Mouse (Mus musculus): Measurements from ENCODE around the gene Lhx2.

The Lhx2 gene

DNA sequence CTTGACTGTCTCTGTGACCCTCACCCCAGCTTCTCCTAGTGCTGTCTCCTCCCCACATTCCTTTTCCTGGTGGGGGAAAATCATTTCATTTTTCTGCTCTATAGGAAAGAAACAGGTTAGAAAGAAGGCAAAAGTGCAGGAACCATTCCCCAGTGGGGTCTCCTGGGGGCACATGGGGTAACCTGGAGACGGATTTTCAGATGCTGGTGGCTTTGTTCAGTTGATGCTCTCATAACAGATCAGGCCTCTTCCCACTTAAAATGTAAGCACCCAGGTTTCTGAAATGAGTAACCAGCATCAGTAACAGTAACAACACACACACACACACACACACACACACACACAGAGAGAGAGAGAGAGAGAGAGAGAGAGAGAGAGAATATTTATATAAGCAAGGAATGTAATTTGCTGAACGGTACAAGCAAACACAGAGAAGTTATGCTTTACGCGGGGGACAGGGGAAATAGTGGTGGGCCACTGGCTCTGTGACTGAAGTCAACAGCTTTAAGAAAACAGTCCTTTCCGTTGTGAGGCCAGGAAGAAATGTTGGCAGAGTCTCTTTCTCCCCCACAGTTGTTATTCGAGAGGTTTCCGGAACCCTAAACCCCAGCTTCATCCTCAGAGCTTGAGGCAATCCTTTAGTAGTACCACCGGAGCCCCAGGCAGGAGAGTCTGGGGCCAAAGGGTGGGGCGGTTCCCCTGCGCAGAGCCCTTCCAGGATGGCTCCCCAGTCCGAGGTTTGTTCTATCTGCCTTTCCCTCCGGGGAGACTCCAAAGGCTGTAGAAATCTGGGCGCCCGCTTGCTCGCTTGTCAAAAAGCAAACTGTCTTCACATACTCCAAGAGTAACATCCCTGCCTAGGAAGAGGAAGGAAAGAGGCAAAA lies 8.0 kb downstream of the Lhx2 start:
- DNase-seq (ENCODE audit: low read depth, low spot score): peak; percentile 42

DNA sequence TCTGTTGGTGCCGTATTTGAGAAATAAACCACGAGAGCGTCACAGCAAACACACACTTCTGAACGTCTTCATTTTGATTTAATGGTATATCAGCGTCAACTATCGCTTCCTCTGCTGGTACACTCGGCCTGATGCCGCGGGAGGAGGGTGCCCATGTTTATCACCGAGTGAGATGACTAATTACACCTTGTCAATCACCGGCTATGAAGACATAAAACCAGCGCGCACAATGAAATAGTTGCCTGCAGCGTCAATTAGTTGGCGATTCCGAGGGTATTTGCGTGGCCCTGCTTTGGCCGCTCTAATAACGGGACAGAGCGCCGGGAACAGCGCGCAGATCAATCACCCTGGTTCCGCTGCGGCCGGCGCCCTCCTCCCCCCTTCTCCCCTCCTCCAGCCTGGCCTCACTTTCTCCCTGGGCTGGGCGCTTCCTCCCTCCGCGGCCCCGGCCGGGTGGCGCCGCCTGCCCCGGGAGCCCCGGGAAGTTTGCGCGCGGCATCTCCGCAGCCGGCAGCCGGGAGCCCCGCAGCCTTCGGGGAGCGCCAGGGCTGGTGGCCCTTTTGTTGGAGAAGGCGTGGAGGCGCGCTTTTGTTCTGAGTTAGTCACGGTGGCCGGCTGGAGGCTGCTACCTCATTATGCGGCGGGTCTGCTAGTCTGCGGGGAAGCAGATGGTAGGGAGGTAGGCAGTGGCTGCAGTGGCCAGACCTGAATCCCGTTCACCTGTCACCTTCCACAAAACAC lies 8.9 kb downstream of the Lhx2 start:
- DNase-seq (ENCODE audit: low read depth, low spot score): peak; percentile 58

DNA sequence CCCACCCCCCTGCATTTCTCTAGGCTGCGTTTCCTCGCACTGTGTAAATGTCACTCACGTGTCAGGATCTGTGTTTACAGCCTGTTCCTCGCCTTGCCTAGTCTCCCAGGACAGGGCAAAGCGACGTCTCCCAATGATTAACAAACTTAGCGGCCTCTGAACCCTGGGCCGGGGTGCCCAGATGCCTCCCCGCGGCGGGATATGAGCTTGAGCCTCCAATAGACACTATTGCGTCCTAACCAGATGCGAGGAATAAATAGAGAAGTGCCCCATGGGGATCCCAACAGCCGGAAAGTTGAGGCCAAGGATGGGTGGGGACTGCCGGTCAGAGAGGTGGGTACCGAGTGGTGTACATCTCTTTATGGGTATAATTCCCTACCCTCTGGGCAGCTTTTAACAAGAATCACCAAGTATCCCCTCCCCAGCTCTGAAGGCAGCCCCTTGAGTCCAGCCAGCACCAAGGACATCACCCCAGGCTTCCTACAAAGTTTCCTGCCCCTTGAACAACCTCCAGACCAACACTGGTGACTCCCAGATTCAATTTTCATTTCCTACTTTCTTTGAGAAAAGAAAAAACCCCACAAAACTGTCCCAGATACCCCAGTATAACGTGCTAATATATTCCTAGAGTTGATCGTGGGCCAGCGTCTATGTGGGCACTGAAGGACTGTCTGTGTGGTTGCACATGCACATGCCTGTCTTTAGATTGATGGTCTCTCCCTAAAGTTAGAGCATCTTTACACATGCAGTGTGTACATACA lies 9.8 kb downstream of the Lhx2 start:
- no peak for DNase-seq (ENCODE audit: low read depth, low spot score)

- DNase-seq (ENCODE audit: low read depth, low spot score): no peak
These were observed 10.6 kb downstream of the Lhx2 start for GRCm38 (mm10) chr2:38349447-38350350.

- no peak for DNase-seq (ENCODE audit: low read depth, low spot score)
These were observed 11.3 kb downstream of the Lhx2 start for GRCm38 (mm10) chr2:38350386-38350785.

- peak; percentile 92 for DNase-seq (ENCODE audit: low read depth, low spot score)
These were observed 11.7 kb downstream of the Lhx2 start for GRCm38 (mm10) chr2:38350796-38351195.

DNA sequence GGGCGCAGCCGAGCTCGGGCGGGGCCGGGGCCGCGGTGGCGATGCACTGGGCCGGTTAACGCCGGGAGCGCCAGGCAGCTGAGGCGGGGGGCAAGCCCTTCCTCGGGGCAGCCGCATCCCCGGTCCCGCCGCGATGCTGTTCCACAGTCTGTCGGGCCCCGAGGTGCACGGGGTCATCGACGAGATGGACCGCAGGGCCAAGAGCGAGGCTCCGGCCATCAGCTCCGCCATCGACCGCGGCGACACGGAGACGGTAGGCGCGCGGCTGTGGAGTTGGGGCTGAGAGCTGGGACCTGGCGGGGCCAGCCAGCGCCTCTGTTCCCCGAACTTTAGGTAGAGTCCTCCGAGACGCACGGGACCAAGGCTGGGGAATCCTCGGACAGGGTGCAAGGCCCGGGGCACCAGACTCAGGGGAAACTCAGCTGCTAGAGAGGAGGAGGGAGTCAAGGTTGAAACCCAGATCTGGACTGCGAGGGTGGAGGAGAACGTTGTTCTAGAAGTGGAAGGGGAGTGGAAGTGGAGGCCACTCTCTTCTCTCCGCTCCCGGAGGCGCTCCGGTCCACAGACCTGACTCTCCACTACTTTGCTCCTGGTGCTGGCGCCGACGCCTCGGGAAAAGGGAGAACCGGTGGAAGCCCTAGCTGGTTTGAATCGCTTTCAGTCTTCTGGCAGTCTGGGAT lies 12.7 kb downstream of the Lhx2 start:
- DNase-seq (ENCODE audit: low read depth, low spot score): peak; percentile 41

DNA sequence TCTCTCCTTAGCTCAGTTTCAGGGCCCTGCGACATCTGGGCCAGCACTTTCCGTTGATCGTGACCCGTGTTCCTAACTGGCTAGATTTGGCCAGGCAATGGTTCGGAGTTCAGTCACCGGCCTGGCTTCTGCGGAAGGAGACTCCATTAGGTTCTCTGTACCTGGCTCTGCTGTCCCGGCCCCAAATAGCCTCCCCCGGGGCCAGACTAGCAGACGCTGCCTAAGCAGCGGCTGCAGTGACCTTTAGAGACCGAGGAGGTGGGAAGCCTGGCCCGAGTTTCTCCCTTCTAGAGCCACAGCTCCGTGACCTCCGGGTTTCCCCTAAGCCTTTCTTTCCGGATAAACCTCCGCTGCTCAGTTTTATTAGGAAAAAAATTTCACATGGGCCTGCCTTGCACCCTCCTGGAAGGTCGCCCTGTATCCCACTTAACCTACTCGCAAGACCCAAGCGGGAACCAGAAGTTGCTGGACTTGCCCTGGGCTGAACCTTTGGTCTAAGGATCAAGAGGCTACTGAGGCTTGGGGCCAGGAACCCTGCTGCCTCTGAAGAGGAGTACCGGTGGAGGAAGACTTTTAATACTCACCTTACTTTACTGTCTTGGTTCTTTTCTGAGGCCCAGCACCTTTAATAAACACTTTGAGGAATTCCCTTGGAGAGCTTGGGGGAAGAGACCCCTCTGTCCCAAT lies 13.4 kb downstream of the Lhx2 start:
- no peak for DNase-seq (ENCODE audit: low read depth, low spot score)

DNA sequence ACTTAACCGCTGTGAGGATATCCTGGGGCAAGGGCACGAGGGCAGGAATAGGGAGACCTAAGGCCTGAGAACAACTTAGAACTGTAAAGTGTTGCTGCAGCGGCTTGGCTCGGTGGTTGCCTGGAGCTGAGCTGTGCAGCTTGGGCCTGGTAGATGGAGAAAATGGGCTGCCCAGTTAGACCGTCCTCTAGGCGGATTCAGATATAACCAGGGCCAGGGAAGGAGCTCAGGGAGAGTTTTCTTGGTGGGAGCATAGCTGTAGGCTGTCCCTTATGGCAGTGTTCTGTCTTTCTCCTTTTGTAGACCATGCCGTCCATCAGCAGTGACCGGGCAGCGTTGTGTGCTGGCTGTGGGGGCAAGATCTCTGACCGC lies 13.9 kb downstream of the Lhx2 start:
- no peak for DNase-seq (ENCODE audit: low read depth, low spot score)

DNA sequence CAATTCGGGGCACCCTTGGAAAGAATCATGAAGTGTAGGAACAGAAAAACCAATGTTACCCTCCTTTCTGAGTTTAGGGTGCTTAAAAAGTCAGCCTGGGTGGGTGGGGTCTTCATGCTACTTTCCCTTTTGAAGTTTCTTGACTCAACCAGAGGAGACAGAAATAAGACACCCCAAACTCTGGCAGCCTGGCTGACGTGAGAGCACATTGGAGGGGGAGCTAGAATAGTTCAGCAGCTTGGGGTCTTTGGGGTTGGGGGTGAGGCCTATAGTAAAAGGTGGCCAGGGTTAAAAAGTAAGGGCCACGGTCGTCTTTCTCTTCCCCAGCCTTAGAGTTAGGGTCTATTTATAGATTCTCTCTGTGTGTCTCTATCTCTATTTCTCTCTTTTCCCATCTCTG lies 14.6 kb downstream of the Lhx2 start:
- DNase-seq (ENCODE audit: low read depth, low spot score): no peak

- DNase-seq (ENCODE audit: low read depth, low spot score): peak; percentile 27
These were observed 15.2 kb downstream of the Lhx2 start for GRCm38 (mm10) chr2:38354179-38354716.

DNA sequence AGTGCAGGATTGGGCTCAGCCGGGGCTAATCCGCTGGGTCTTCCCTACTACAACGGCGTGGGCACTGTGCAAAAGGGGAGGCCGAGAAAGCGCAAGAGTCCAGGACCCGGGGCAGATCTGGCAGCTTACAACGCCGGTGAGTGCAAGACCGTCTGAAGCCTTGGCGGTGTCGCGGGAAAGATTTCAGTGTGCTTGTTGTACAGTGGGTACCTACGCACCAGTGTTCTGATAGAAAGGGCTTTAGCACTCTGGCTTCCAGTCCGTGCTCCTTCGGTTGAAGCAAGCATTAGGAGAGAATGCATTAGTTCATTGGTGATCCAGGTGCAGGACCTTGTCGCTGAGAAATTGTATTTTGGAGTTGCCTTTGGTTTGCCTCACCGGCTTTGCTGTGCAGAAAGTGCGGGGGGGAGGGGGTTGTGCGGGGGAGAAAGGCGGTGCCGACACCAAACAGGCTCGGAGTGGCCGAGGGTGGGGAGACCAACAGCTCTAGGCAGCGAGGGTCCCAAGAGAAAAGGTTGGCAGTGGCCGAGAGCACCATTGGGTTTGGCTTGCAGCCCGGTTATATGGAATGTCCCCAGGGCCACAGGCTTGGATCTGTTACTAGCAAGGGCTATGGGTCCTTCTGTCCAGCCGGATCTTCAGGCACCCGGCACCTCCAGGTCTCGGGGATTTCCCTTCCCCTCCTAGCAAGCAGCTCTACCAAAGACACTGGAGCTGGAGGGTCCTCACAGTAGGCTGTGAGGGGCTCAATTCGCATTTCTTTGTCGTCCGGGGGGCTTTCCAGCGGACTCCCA lies 15.8 kb downstream of the Lhx2 start:
- DNase-seq (ENCODE audit: low read depth, low spot score): peak; percentile 70

DNA sequence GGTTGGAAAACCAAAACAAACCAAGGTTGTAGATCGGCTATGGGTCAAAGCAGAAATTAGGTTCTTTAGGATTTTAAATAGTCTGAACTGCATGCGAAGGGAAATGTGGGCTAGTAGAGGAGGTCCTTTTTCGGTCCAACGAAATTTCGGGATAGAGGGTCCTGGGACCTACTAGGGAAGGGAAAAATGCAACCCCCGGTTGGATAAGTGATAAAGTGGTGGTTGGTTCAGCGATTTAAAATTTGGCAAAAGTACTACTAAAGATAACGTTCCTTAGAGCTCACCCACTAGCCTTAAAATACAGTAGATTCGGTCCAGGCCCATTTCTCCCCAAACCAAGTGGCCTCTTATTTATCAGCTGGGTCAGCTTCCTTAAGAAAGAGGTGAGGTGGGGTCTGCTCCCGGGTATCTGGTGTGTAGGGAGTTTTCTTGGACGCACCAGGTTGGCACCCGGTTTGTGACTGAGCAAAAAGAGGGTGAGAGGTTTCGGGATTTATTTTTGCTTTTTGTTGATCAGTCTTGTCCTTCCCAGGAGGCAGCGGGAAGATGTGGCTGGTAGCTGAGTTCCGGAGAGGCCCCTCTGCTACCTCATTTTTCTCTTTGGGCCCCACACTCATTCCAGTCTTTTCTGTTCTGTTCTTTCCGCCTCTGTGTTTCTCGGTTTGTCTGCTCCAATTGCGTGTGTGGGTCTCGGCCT lies 16.8 kb downstream of the Lhx2 start:
- DNase-seq (ENCODE audit: low read depth, low spot score): no peak

DNA sequence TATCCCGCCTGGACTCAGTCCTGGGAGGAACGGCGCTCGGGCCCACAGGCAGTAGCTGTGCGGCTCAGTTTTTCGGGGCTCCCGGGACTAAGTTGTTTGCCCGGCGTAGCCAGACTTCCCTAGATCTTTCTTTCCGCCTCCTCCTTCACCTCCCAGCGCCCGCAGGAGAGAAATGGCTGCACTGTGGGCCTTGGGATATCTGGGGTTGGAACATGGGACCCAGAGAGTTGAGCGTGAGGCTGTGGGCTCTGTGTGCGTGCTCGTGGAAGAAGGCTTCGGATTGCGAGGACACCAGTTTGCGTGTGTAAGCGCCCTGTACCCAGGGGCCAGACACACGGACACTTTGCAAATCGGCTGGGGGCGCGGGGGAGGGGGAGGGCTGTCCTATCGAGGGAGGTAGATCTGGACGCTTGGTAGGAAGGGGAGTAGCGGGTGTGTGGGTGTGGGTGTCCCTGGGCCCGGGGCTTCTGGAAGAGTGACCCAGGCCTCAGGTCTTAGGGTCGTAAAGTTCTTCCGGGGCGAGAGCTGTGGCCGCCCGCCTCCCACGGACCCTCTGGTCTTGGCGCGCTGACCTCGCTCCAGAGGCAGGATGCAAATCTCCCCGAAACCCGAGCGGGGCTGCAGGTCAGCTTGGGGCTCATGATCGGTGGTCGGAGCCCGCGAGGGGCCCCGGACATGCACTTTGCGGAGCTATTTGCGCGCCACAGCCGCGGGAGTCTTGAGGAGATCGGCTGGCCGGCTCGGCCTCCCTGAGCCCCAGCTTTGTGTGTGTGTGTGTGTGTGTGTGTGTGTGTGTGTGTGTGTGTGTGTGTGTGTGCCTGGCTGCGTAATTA lies 17.6 kb downstream of the Lhx2 start:
- peak; percentile 35 for DNase-seq (ENCODE audit: low read depth, low spot score)

DNA sequence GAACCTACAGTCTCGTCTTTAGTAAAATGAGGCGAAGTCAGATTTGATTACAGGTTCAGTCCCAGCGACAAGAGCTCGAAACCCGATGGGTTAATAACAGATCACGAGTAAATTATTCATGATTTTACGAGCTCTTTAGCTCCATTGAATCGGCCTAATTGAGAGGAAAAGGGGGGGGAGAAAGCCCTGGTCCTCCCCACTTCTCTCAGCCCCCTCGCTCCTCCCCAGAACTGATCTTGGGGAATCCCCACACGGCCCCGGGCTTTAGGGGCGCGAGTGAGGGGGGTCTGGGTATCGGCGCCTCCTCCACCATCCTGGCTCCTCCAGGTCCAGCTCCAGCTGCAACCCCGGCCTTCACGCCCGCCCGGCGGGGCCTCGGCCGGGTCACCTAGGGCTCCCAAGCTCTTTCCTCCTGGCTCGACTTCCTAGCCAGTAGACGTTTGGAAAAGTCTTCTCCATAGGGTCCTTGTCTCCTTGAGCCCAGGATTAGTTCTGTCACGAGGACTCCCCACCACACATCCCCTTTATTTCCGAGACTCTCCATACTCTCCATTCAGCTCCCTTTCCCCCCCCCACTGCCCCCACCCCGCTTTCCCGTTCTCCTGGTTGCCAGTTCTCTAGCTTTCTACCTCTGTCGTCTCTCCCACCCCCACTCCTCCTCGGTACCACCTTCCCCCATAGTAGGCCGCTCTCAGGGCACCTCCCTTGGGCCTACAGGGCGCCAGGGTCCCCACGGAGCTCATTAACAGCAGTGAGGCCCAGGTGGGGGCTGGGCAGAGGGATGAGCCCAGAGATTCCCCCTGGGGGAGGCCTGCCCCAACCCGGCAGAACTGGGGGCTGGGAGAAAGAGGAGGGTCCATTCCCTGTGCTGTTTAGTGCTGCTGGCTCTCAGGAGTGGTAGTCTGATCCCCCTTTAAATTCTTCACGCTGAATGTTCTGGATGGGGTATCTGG lies 18.5 kb downstream of the Lhx2 start:
- DNase-seq (ENCODE audit: low read depth, low spot score): no peak

- no peak for DNase-seq (ENCODE audit: low read depth, low spot score)
These were observed 19.5 kb downstream of the Lhx2 start for GRCm38 (mm10) chr2:38358611-38359010.
